Mouse (Mus musculus) midbrain, postnatal 0 days (tissue): ENCODE data around the gene Gh. TPM values are rescaled to one million over a fixed set of nuclear protein-coding genes. Genes with fewer than 3 reads are reported as not detected.

Experiments used
- ATAC-seq: fragments of 200-750 bp; cut with Nextera tagmentation; 2 replicates; pipeline ENCODE4 v1.8.0; 2017; ENCODE audit warnings: moderate number of reproducible peaks, mild to moderate bottlenecking, moderate TSS enrichment, moderate library complexity; ENCODE audit not compliant: low FRiP score
- DNase-seq: peaks from one replicate; pipeline ENCODE4 v3.0.0-alpha.2; 2015; ENCODE audit warnings: low spot score
- H3K27ac ChIP-seq: fragments of 300-500 bp; sonication (generic); 2 replicates; pipeline ENCODE4 v1.5.1; 2014; ENCODE audit warnings: low read depth, mild to moderate bottlenecking, low read length, mixed read lengths
- H3K27me3 ChIP-seq: fragments of 300-500 bp; sonication (generic); 2 replicates; pipeline ENCODE4 v1.6.1; 2014; ENCODE audit warnings: low read length, control low read depth, mixed read lengths; ENCODE audit not compliant: insufficient read depth
- H3K36me3 ChIP-seq: fragments of 300-500 bp; sonication (generic); 2 replicates; pipeline ENCODE4 v1.6.1; 2014; ENCODE audit warnings: low read length, control low read depth, mixed read lengths; ENCODE audit not compliant: insufficient read depth
- H3K4me1 ChIP-seq: fragments of 300-500 bp; sonication (generic); 2 replicates; pipeline ENCODE4 v1.6.1; 2014; ENCODE audit warnings: mild to moderate bottlenecking, control low read depth, antibody characterized with exemption, low read length, mixed read lengths; ENCODE audit not compliant: insufficient read depth
- H3K4me2 ChIP-seq: fragments of 300-500 bp; sonication (generic); 2 replicates; pipeline ENCODE4 v1.6.1; 2014; ENCODE audit warnings: low read depth, mild to moderate bottlenecking, low read length, mixed read lengths; ENCODE audit not compliant: poor library complexity, severe bottlenecking
- H3K4me3 ChIP-seq: fragments of 300-500 bp; sonication (generic); 2 replicates; pipeline ENCODE4 v1.5.1; 2014; ENCODE audit warnings: low read depth, mild to moderate bottlenecking, low read length, moderate library complexity
- H3K9ac ChIP-seq: fragments of 300-500 bp; sonication (generic); replicated peaks from 2 replicates; pipeline ENCODE4 v1.6.1; 2014; ENCODE audit warnings: mild to moderate bottlenecking, low read length, moderate library complexity, mixed read lengths; ENCODE audit not compliant: poor library complexity, severe bottlenecking
- H3K9me3 ChIP-seq: fragments of 300-500 bp; sonication (generic); 2 replicates; pipeline ENCODE4 v1.6.1; 2016; ENCODE audit warnings: low read length, control low read depth
- CTCF ChIP-seq: IDR thresholded peaks from 2 replicates; pipeline ENCODE4 v1.5.1; 2016; ENCODE audit warnings: antibody characterized with exemption, mild to moderate bottlenecking
- WGBS: fragments of 180-500 bp; shearing (Covaris S2); extraction: QIAGEN DNeasy Blood & Tissue Kit; methylation state at CpG from one replicate; pipeline ENCODE4 v1.1.7; 2014; 5-methylcytosine and 5-hydroxymethylcytosine counted together
- polyA plus RNA-seq: library from polyadenylated mRNA; unstranded; fragments of >200 nt; fragmentation: Nextera tagmentation; extraction: Ambion mirVana; gene quantifications from 2 replicates; pipeline ENCODE4 v1.2.1, GENCODE M21; 2015
- total RNA-seq: library from RNA; depleted of rRNA; stranded (reverse); fragments of >200 nt; gene quantifications from 2 replicates; pipeline ENCODE4 v1.2.3, GENCODE M21; 2014

Gh gene
- total and polyA plus RNA-seq, 2 experiments from 2014 or later, result 1.3 TPM; not detected in 1

DNA sequence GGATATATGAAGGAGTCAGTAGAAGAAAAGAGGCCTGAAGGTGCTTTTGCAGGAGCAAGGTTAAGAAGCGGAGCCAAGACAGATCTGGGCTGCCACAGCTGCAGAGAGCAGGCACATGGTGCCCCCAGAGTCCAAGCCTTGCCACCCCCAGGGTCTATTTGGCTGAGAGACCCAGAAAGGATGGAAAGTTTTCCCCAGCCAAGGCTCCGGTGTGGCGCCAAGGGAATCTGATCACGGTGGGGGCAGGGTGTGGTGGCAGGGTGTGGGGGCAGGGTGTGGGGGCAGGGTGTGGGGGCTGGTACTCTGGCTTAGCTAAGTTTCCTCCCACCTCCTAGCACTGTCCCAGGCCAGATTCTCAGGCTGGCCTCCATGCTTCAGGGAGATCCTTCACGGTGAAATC, 26.9 kb upstream of the Gh start:
- WGBS, result 75% methylated on average over 5 of the region's 5 CpGs
- H3K4me3 ChIP-seq, result no peak overlapping the region
- no peaks in the 10 kb centered on the region for H3K27me3 ChIP-seq
- no peaks in the 10 kb centered on the region for H3K36me3 ChIP-seq
- H3K4me1 ChIP-seq, result no peaks in the 10 kb centered on the region
- H3K9me3 ChIP-seq, result no peaks in the 10 kb centered on the region
- ATAC-seq (no peak), DNase-seq (no peak)
- H3K4me2 ChIP-seq, result no peak overlapping the region
- no peak overlapping the region for H3K9ac ChIP-seq
- H3K27ac ChIP-seq, result no peak overlapping the region
- no peak for TF ChIP-seq CTCF

DNA sequence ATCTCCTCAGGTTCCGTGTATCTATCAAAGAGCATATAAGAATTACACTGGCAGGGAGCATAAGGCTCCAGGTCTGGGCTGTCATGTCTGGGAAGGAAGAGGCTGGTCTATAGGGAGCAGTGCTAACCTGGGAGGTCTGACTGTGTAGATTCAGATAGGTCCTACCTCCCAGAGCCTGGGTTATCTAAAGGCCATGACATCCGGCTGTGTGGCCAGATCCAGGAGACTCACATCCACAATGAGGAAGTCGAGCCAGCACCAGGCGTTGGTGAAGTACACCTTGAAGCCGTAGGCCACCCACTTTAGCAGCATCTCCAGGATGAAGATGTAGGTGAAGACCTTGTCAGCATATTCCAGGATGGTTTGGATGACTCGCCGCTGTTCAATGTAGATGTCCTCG, 24.8 kb upstream of the Gh start:
- Histone ChIP-seq H3K9ac (no peak overlapping the region), H3K36me3 (no peaks in the 10 kb centered on the region), H3K9me3 (no peaks in the 10 kb centered on the region), H3K27ac (no peak overlapping the region), H3K4me1 (no peaks in the 10 kb centered on the region), H3K27me3 (no peaks in the 10 kb centered on the region), H3K4me3 (no peak overlapping the region), H3K4me2 (no peak overlapping the region)
- WGBS, result 90% methylated on average over 8 of the region's 8 CpGs
- ATAC-seq, result no peak
- DNase-seq, result no peak
- no peak for TF ChIP-seq CTCF

DNA sequence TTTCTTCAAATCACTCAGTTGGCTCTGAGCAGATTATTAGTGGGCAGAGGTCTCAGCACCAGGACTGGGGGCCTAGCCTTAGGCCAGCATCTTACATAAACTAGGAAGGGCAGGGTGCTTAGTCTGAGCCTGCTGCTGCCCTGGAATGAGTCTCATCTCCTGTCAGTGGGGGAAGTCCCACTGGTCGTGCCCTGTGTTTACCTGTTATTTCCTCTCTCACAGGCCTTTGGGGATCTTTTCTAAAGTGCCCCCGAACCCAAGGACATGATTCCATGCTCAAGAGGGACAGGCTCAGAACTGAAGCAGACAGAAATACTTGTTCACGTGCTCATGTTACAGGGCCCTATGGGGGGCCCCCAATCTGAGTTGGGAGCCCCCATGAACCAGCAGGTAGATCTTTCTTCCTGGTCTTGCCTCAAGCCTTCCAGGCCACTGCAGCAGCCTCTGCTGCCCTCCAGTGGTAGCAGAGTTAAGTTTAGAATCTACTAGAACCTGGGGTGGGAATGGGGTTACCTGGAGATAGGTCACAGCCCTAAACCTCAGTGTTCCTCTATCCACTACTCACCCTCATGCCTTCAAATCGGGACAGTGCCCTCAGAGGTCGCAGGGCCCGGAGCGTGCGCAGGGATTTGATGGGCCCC, 24.0 kb upstream of the Gh start:
- no peaks in the 10 kb centered on the region for H3K9me3 ChIP-seq
- no peak for ATAC-seq
- no peaks in the 10 kb centered on the region for H3K27me3 ChIP-seq
- peak; percentile 56 for DNase-seq
- no peak overlapping the region for H3K27ac ChIP-seq
- TF ChIP-seq CTCF, result peak; percentile 79
- no peak overlapping the region for H3K4me2 ChIP-seq
- no peak overlapping the region for H3K4me3 ChIP-seq
- WGBS, result 65% methylated on average over 8 of the region's 8 CpGs
- no peaks in the 10 kb centered on the region for H3K4me1 ChIP-seq
- no peaks in the 10 kb centered on the region for H3K36me3 ChIP-seq
- no peak overlapping the region for H3K9ac ChIP-seq

DNA sequence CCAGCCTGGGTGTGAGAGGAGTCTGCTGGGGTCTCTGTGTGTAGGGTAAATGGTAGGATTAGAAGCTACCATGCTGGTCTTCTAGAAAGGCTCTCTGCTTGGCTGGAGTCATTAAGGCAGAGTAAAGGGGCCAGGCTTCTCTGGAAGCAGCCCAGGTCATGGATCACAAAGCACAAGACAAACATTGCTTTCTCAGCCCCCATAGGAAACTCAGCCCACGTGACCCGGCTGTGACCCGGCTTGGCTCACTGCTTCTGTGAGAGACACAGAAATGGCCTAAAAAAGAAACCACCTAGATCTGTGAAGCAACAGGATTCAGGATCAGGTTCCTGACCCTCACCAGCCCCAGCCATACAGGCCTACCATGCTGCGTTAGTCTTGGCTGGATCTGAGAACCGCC, 23.2 kb upstream of the Gh start:
- no peak for ATAC-seq
- no peak overlapping the region for H3K4me2 ChIP-seq
- H3K9ac ChIP-seq, result no peak overlapping the region
- no peaks in the 10 kb centered on the region for H3K27me3 ChIP-seq
- H3K9me3 ChIP-seq, result no peaks in the 10 kb centered on the region
- TF ChIP-seq CTCF, result no peak
- no peak overlapping the region for H3K27ac ChIP-seq
- no peak for DNase-seq
- no peaks in the 10 kb centered on the region for H3K36me3 ChIP-seq
- no peak overlapping the region for H3K4me3 ChIP-seq
- WGBS, result 43% methylated on average over 5 of the region's 5 CpGs
- H3K4me1 ChIP-seq, result no peaks in the 10 kb centered on the region

DNA sequence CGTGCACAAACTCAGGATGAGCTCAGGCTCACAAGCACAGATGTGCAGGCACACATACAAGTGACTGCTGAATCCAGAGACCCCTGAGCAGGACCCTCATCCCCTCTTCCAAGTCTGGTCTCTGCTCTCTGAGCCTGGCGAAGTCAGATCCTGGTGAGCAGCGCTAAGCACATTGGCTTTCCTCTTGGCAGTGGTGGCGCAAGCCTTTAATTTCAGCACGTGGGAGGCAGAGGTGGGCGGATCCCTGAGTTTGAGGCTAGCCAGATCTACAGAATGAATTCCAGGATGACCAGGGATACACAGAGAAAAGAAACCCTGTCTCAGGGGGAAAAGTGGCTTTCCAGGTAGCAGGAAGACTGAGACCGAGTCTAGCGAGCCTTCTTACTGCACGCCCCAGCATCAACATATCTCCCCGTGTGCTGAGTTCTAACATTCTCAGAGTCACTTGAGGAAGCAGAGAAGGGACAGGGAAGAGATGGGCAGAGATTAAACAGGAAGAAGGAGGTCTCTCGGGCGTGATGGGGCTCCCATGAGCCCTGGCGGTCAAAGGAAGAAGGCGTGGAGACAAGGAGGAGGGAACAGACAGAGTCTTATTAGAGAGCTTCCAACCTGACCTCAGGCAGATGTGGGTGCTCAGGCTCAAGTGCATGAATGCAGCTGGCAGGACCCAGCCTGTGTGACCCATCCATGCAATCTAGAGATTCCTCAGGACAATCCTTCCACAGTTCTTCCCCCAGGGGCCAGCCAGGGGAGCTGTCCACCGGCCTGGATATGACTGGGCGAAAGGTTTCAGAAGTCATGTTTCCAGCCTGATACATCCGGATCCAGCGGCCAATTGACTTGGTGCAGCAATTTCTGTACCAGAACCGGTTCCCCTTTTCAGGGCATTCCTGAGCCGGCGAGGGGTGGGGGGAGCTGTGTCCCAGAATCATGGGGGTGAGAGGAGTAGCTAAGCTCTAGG, 17.0 kb upstream of the Gh start:
- Histone ChIP-seq H3K4me3 (no peak overlapping the region), H3K36me3 (no peaks in the 10 kb centered on the region), H3K27ac (no peak overlapping the region), H3K4me2 (no peak overlapping the region), H3K27me3 (no peaks in the 10 kb centered on the region), H3K9ac (no peak overlapping the region), H3K4me1 (no peaks in the 10 kb centered on the region), H3K9me3 (no peaks in the 10 kb centered on the region)
- no peak for TF ChIP-seq CTCF
- DNase-seq (no peak), ATAC-seq (no peak)
- 78% methylated on average over 21 of the region's 21 CpGs for WGBS

DNA sequence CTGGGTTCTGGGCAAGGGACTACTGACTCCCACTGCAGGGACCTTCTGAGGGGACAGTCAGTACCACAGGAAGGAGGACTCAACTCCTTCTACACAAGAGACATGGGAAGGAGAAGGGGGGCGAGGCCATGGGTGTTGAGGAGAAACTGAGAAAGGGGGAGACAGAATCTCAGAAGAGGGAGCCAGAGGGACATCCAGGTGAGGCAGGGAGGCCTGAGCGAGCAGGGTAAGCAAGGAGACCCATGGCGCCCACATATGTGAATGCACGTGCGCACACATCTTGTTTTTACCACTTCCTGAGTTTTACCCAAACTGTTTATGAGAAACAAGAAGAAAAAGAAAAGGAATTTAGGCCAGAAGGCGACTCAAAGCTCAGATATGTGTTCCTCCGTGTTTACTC, 16.1 kb upstream of the Gh start:
- Histone ChIP-seq H3K27me3 (no peaks in the 10 kb centered on the region), H3K27ac (no peak overlapping the region), H3K9ac (no peak overlapping the region), H3K36me3 (no peaks in the 10 kb centered on the region), H3K4me2 (no peak overlapping the region), H3K4me3 (no peak overlapping the region), H3K4me1 (no peaks in the 10 kb centered on the region), H3K9me3 (no peaks in the 10 kb centered on the region)
- ATAC-seq (no peak), DNase-seq (no peak)
- TF ChIP-seq CTCF, result no peak
- WGBS, result 80% methylated on average over 7 of the region's 7 CpGs
